Mouse (Mus musculus): Measurements from ENCODE around the gene Reep6. TPM values are rescaled to one million over a fixed set of nuclear protein-coding genes. Genes with fewer than 3 reads are reported as not detected.

Gene Reep6
- total RNA-seq, 1 experiment from 2014 or later, result not detected

DNA sequence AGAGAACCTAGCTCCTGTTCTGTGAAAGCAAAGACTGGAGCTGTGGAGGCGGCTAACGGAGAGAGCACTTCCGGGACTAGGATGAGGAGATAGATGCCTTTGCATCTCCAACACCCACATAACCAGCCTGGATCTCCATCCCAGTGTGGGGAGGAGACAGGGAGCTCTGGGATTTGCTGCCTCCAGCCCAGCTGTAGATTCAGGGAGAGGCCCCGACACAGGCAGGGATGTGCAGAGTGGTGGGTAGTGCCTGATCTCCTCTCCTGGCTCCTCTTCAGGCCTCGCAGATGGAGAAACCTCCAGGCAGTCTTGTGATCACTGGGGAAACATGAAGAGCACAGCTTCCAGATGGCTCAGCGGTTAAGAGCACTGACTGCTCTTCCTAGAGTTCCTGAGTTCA, 43.0 kb downstream of the Reep6 start:
- no peak for ATAC-seq (ENCODE audit: extremely low read depth, insufficient number of reproducible peaks, low FRiP score, poor library complexity, severe bottlenecking)

GRCm38 (mm10) chr10:80374063-80374462, 44.3 kb downstream of the Reep6 start:
- no peak for ATAC-seq (ENCODE audit: extremely low read depth, insufficient number of reproducible peaks, low FRiP score, poor library complexity, severe bottlenecking)

DNA sequence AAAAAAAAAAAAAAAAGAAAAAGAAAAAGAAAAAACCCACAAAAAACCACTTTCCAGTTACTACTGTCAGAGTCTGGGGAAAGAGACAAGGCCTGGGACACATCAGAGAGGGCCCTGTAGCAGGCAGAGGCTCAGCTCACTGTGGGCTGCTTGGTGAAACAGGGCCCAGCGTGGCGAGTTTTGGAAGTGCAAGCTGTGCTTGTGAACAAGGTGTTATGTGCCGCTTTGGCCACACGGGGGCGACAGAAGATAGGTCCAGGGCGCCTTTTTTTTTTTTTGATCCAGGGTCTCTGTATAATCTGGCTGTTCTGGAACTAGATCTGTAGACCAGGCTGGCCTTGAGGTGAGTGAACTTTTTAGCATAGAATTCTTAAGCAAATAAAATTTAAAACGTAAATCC, 46.4 kb downstream of the Reep6 start:
- peak; percentile 81 for ATAC-seq (ENCODE audit: extremely low read depth, insufficient number of reproducible peaks, low FRiP score, poor library complexity, severe bottlenecking)

- ATAC-seq (ENCODE audit: extremely low read depth, insufficient number of reproducible peaks, low FRiP score, poor library complexity, severe bottlenecking), result no peak
Observed at GRCm38 (mm10) chr10:80377716-80378115, 48.0 kb downstream of the Reep6 start.

GRCm38 (mm10) chr10:80382641-80383365, 53.0 kb downstream of the Reep6 start:
- ATAC-seq (ENCODE audit: extremely low read depth, insufficient number of reproducible peaks, low FRiP score, poor library complexity, severe bottlenecking), result no peak

DNA sequence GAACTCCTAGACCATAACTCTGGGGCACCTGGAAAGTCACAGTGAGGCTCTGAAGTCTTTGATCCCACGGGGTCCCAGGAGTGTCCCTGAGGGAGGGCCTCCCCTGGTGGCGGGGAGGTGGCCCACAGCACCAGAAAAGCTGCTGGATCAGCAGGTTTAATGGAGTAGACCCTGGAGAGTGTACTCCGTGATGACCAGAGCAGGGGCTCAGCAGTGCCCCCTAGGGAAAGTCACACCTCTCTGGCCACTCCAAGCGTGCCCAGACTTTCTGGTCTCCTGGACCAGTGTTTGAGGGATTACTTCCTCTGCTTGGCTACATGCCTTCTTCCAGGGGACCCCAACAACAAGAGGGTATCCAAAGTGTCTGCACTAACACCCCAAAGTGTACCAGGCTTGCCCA, 53.7 kb downstream of the Reep6 start:
- ATAC-seq (ENCODE audit: extremely low read depth, insufficient number of reproducible peaks, low FRiP score, poor library complexity, severe bottlenecking), result no peak

- ATAC-seq (ENCODE audit: extremely low read depth, insufficient number of reproducible peaks, low FRiP score, poor library complexity, severe bottlenecking), result no peak
Observed at GRCm38 (mm10) chr10:80384115-80384639, 54.4 kb downstream of the Reep6 start.

DNA sequence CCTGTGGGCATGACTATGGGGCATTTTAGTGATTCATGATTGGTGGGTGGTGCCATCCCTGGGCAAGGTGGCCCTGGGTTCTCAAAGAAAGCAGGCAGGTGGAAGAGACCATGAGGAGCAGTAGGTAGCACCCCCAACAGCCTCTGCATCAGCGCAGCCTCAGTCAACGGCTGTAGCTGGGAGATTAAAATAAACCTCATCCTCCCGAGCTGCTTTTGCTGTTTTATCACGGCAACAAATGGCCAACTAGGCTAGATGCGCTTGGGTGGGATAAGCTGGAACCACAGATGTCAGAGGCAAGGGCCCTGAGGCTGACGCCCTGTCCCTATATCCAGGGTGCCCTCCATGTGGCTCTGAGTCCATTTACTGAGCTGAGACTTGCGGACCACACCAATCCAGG, 55.0 kb downstream of the Reep6 start:
- ATAC-seq (ENCODE audit: extremely low read depth, insufficient number of reproducible peaks, low FRiP score, poor library complexity, severe bottlenecking), result no peak

- no peak for ATAC-seq (ENCODE audit: extremely low read depth, insufficient number of reproducible peaks, low FRiP score, poor library complexity, severe bottlenecking)
Observed at GRCm38 (mm10) chr10:80385310-80385709, 55.6 kb downstream of the Reep6 start.

Other genes starting within 250 kb of the Reep6 start
- gene Sbno2, start 224.4 kb upstream of the Reep6 start, total RNA-seq (2017), result 232 and 238 TPM in 2 replicates
- 229 and 235 TPM in 2 replicates for gene Stk11, start 214.2 kb upstream of the Reep6 start, total RNA-seq (2017)
- gene Atp5d, start 191.3 kb upstream of the Reep6 start, total RNA-seq (2017), result 34.4 and 38.6 TPM in 2 replicates
- 0.98 and 1.6 TPM in 2 replicates for gene Cbarp, start 189.1 kb upstream of the Reep6 start, total RNA-seq (2017)
- 126 and 143 TPM in 2 replicates for gene Midn, start 181.7 kb upstream of the Reep6 start, total RNA-seq (2017)
- 151 and 158 TPM in 2 replicates for gene Cirbp, start 164.0 kb upstream of the Reep6 start, total RNA-seq (2017)
- 10.3 and 14.2 TPM in 2 replicates for gene 1600002K03Rik, start 157.0 kb upstream of the Reep6 start, total RNA-seq (2017)
- 0.49 TPM in 1 of 2 replicates, not detected in the other for gene Efna2, start 150.5 kb upstream of the Reep6 start, total RNA-seq (2017)
- 42.0 and 43.6 TPM in 2 replicates for gene Mum1, start 103.5 kb upstream of the Reep6 start, total RNA-seq (2017)
- gene Ndufs7, start 80.8 kb upstream of the Reep6 start, total RNA-seq (2017), result 54.3 and 69.8 TPM in 2 replicates
- gene Gamt, start 68.9 kb upstream of the Reep6 start, total RNA-seq (2017), result 0.70 and 2.7 TPM in 2 replicates
- gene Dazap1, start 68.5 kb upstream of the Reep6 start, total RNA-seq (2017), result 83.8 and 93.6 TPM in 2 replicates
- gene Rps15, start 37.5 kb upstream of the Reep6 start, total RNA-seq (2017), result 1,847 and 1,925 TPM in 2 replicates
- 0.23 and 0.37 TPM in 2 replicates for gene Apc2, start 34.0 kb upstream of the Reep6 start, total RNA-seq (2017)
- gene 2310011J03Rik, start 9.4 kb upstream of the Reep6 start, total RNA-seq (2017), result 17.5 and 20.7 TPM in 2 replicates
- gene Pcsk4, start 455 bp upstream of the Reep6 start, total RNA-seq (2017), result 0.25 TPM in 1 of 2 replicates, not detected in the other
- gene Adamtsl5, start 18.5 kb downstream of the Reep6 start, total RNA-seq (2017), result not detected in 2 replicates
- gene Plk5, start 26.5 kb downstream of the Reep6 start, total RNA-seq (2017), result not detected in 2 replicates
- gene Mex3d, start 57.7 kb downstream of the Reep6 start, total RNA-seq (2017), result 4.1 and 4.8 TPM in 2 replicates
- gene Mbd3, start 69.6 kb downstream of the Reep6 start, total RNA-seq (2017), result 26.9 and 27.0 TPM in 2 replicates
- 35.4 and 38.2 TPM in 2 replicates for gene Uqcr11, start 76.9 kb downstream of the Reep6 start, total RNA-seq (2017)
- 81.3 and 86.5 TPM in 2 replicates for gene Tcf3, start 103.7 kb downstream of the Reep6 start, total RNA-seq (2017)
- not detected in 2 replicates for gene Onecut3, start 164.9 kb downstream of the Reep6 start, total RNA-seq (2017)
- gene Atp8b3, start 209.2 kb downstream of the Reep6 start, total RNA-seq (2017), result 0.12 and 0.23 TPM in 2 replicates
- 29.3 and 35.4 TPM in 2 replicates for gene Rexo1, start 231.6 kb downstream of the Reep6 start, total RNA-seq (2017)
- 6.5 and 8.0 TPM in 2 replicates for gene Klf16, start 247.4 kb downstream of the Reep6 start, total RNA-seq (2017)

Measured in neutrophil, adult 5-6 weeks (primary cell).